In the genomic region with DNA sequence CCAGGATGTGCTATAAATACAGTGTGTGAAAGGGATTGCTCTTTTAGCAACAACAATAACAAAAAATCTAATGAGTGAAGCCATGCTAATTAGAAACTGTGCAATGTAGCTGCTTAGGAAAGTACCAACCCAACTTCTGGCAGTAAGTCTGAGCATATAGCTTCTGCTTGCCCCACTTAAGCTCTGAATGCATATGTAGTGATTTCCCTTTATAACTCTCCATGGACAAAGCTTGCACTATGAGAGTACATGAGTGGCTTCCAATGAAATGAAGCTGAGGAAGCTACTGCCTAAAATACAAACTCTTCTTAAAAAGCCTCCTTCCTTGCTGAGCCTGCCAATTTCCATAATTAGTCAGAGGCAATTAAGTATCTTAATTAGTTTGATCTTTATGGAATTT, we compare ENCODE assay signal across 29 mouse cellular contexts.
A peak's percentile ranks its signal among the peaks of the same experiment; 100 is the strongest.
DNase-seq lines count a peak whose midpoint lies in the region; ATAC-seq lines count a peak whose summit lies in the region.
"Had no signal": no experiment of that assay in that cellular context is flagged by ENCODE, and none has a peak within 500 bp of the region (broad histone marks: within the 10 kb centered on the region; RNA-seq: fewer than 3 reads in every experiment).

No protein-coding gene starts in this region.

- H3K9ac ChIP-seq in neural tube, embryonic 15.5 days (replicated peaks): no peak overlapping the region
- no peak overlapping the region for H3K9ac ChIP-seq in hindbrain, embryonic 12.5 days
- H3K9ac ChIP-seq: heart, embryonic 13.5 days; hindbrain, embryonic 15.5 days; kidney, embryonic 15.5 days; limb, embryonic 15.5 days; liver, embryonic 13.5 days; midbrain, embryonic 12.5 days had no signal

- no peaks in the 10 kb centered on the region for H3K27me3 ChIP-seq in neural tube, embryonic 15.5 days (replicated peaks)
- H3K27me3 ChIP-seq in hindbrain, embryonic 12.5 days: no peaks in the 10 kb centered on the region
- H3K27me3 ChIP-seq: heart, embryonic 13.5 days; hindbrain, embryonic 15.5 days; kidney, embryonic 15.5 days; limb, embryonic 15.5 days; liver, embryonic 13.5 days; megakaryocyte, embryonic 14.5 days; midbrain, embryonic 12.5 days had no signal

- H3K4me2 ChIP-seq in neural tube, embryonic 15.5 days: no peak overlapping the region
- H3K4me2 ChIP-seq in hindbrain, embryonic 12.5 days (replicated peaks): no peak overlapping the region
- H3K4me2 ChIP-seq: heart, embryonic 13.5 days; hindbrain, embryonic 15.5 days; kidney, embryonic 15.5 days; limb, embryonic 15.5 days; liver, embryonic 13.5 days; midbrain, embryonic 12.5 days had no signal

- no peak for DNase-seq in frontal cortex, postnatal 25 days (ENCODE audit: low spot score in 2 of 2)
- DNase-seq in neural tube, embryonic 10.5 days (ENCODE audit: extremely low spot score, low spot score): no peak
- DNase-seq in left cerebral cortex, adult 9 months (ENCODE audit: low spot score in 2 of 2): peak; percentile 9 to 28
- no peak for DNase-seq in kidney, adult 18-20 months
- DNase-seq: adrenal gland, postnatal 36 days; cerebellum, adult 8-10 months; cerebellum, postnatal 25 days; gastrocnemius, postnatal 10 days; heart, postnatal 10 days; kidney, adult 11 months; kidney, postnatal 25 days; liver, embryonic 13.5 days; lung, adult 18-20 months; lung, postnatal 4 days; right cerebral cortex, postnatal 4 days; thymus, postnatal 4 days had no signal

- H3K4me3 ChIP-seq in neural tube, embryonic 15.5 days (replicated peaks): no peak overlapping the region
- no peak overlapping the region for H3K4me3 ChIP-seq in hindbrain, embryonic 12.5 days
- H3K4me3 ChIP-seq: heart, embryonic 13.5 days; hindbrain, embryonic 15.5 days; kidney, embryonic 15.5 days; limb, embryonic 10.5 days; limb, embryonic 15.5 days; liver, embryonic 13.5 days; megakaryocyte, embryonic 14.5 days; midbrain, embryonic 12.5 days had no signal

- no peak overlapping the region for H3K27ac ChIP-seq in neural tube, embryonic 15.5 days (replicated peaks)
- H3K27ac ChIP-seq in hindbrain, embryonic 12.5 days: no peak overlapping the region
- H3K27ac ChIP-seq: heart, embryonic 13.5 days; hindbrain, embryonic 15.5 days; kidney, embryonic 15.5 days; limb, embryonic 10.5 days; limb, embryonic 15.5 days; liver, embryonic 13.5 days; midbrain, embryonic 12.5 days had no signal

- ATAC-seq in frontal cortex, adult (ENCODE audit: low TSS enrichment): peak; percentile 99
- ATAC-seq in neural tube, embryonic 15.5 days (ENCODE audit: low FRiP score): peak; percentile 50; the same call in 1 of the 2 replicates
- no peak for ATAC-seq in hindbrain, embryonic 12.5 days (ENCODE audit: low FRiP score)
- ATAC-seq: CD4-positive, CD25-positive, alpha-beta regulatory T cell, adult 4 months; inflammation-experienced regulatory T-cells, adult 6 months; lung, postnatal 0 days had no signal

- no peaks in the 10 kb centered on the region for H3K9me3 ChIP-seq in neural tube, embryonic 15.5 days (replicated peaks)
- H3K9me3 ChIP-seq in hindbrain, embryonic 12.5 days (replicated peaks): no peaks in the 10 kb centered on the region
- H3K9me3 ChIP-seq: heart, embryonic 13.5 days; hindbrain, embryonic 15.5 days; kidney, embryonic 15.5 days; limb, embryonic 10.5 days; limb, embryonic 15.5 days; liver, embryonic 13.5 days; megakaryocyte, embryonic 14.5 days; midbrain, embryonic 12.5 days had no signal

- no peaks in the 10 kb centered on the region for H3K36me3 ChIP-seq in neural tube, embryonic 15.5 days
- no peaks in the 10 kb centered on the region for H3K36me3 ChIP-seq in hindbrain, embryonic 12.5 days
- H3K36me3 ChIP-seq: heart, embryonic 13.5 days; hindbrain, embryonic 15.5 days; kidney, embryonic 15.5 days; limb, embryonic 10.5 days; limb, embryonic 15.5 days; liver, embryonic 13.5 days; midbrain, embryonic 12.5 days had no signal

- H3K4me1 ChIP-seq in neural tube, embryonic 15.5 days: no peaks in the 10 kb centered on the region
- no peaks in the 10 kb centered on the region for H3K4me1 ChIP-seq in hindbrain, embryonic 12.5 days
- H3K4me1 ChIP-seq: heart, embryonic 13.5 days; hindbrain, embryonic 15.5 days; kidney, embryonic 15.5 days; limb, embryonic 10.5 days; limb, embryonic 15.5 days; liver, embryonic 13.5 days; megakaryocyte, embryonic 14.5 days; midbrain, embryonic 12.5 days had no signal

Comparison
In these comparisons a context has a peak if more than half of its experiments do, and no peak if none do; other contexts are left out.
1. DNase-seq: peak in left cerebral cortex, adult 9 months (2 of 2); none in frontal cortex, postnatal 25 days (0 of 2), neural tube, embryonic 10.5 days (single experiment) and kidney, adult 18-20 months (single experiment).